Mouse (Mus musculus): ENCODE data around the gene Twistnb.
A peak's percentile ranks its signal among the peaks of the same experiment; 100 is the strongest.

The Twistnb gene

GRCm38 (mm10) chr12:33429387-33430160, at the start of gene Twistnb:
TSS of gene Twistnb (plus strand) at chr12:33429635.
- peak; percentile 99 to 100 for DNase-seq

- peak; percentile 79 to 81 for DNase-seq
These were observed 40.6 kb upstream of the Twistnb start for GRCm38 (mm10) chr12:33388842-33389241.

- no peak for DNase-seq
These were observed 38.4 kb upstream of the Twistnb start for GRCm38 (mm10) chr12:33390844-33391560.

GRCm38 (mm10) chr12:33394804-33395623, 34.4 kb upstream of the Twistnb start, which contains the start of gene Efcab10:
TSS of gene Efcab10 (plus strand) at chr12:33394854.
- peak; percentile 54 to 64 for DNase-seq

- DNase-seq = no peak
These were observed 26.2 kb upstream of the Twistnb start for GRCm38 (mm10) chr12:33403265-33403693.

GRCm38 (mm10) chr12:33404996-33405395, 24.4 kb upstream of the Twistnb start:
- no peak for DNase-seq

GRCm38 (mm10) chr12:33405398-33406026, 23.9 kb upstream of the Twistnb start:
- DNase-seq = no peak

- DNase-seq = peak in 1 of 2 experiments; percentile 22
These were observed 17.8 kb upstream of the Twistnb start for GRCm38 (mm10) chr12:33411580-33412151.

- DNase-seq = peak; percentile 77 to 82
These were observed 5.1 kb upstream of the Twistnb start for GRCm38 (mm10) chr12:33424329-33424728.

- no peak for DNase-seq
These were observed 2.1 kb upstream of the Twistnb start for GRCm38 (mm10) chr12:33427293-33427692.

GRCm38 (mm10) chr12:33427726-33428125, 1.7 kb upstream of the Twistnb start:
- DNase-seq = no peak

- no peak for DNase-seq
These were observed 4.4 kb downstream of the Twistnb start for GRCm38 (mm10) chr12:33433812-33434211.

- DNase-seq = no peak
These were observed 5.3 kb downstream of the Twistnb start for GRCm38 (mm10) chr12:33434758-33435157.

GRCm38 (mm10) chr12:33455418-33455817, 26.0 kb downstream of the Twistnb start:
- no peak for DNase-seq

GRCm38 (mm10) chr12:33456242-33456641, 26.8 kb downstream of the Twistnb start:
- no peak for DNase-seq

GRCm38 (mm10) chr12:33480975-33481374, 51.5 kb downstream of the Twistnb start:
- DNase-seq = peak; percentile 6 to 7

- no peak for DNase-seq
These were observed 53.5 kb downstream of the Twistnb start for GRCm38 (mm10) chr12:33482931-33483330.
